8 mouse cellular contexts compared by ENCODE assay signal in genomic region chr15:81925760-81926445, GRCm38 (mm10). TPM values are rescaled to one million over a fixed set of nuclear protein-coding genes. Genes with fewer than 3 reads are reported as not detected.
A peak's percentile ranks its signal among the peaks of the same experiment; 100 is the strongest.
DNase-seq lines count a peak whose midpoint lies in the region; ATAC-seq and TF ChIP-seq lines count a peak whose summit lies in the region.

Gene Polr3h, minus strand, starts transcription at chr15:81926240.

- H3K4me2 ChIP-seq in forebrain, embryonic 16.5 days (ENCODE audit: low read length), result peak within 1 kb of the TSS; percentile 92
- peak within 1 kb of the TSS; percentile 93 for H3K4me2 ChIP-seq in lung, embryonic 14.5 days

- peaks cover 51% of the 10 kb centered on the region for H3K4me1 ChIP-seq in G1E (ENCODE audit: insufficient read depth, low read depth, low read length)
- peaks cover 38% of the 10 kb centered on the region for H3K4me1 ChIP-seq in forebrain, embryonic 16.5 days (replicated peaks; ENCODE audit: control insufficient read depth, insufficient read depth, low read length)
- H3K4me1 ChIP-seq in lung, embryonic 14.5 days (ENCODE audit: insufficient read depth), result no peaks in the 10 kb centered on the region
- H3K4me1 ChIP-seq in olfactory bulb, adult 2 months (ENCODE audit: control insufficient read depth, insufficient read depth, low read length), result peaks cover 50% of the 10 kb centered on the region
- H3K4me1 ChIP-seq in thymus, adult 2 months (replicated peaks; ENCODE audit: control insufficient read depth, insufficient read depth, low read length), result peaks cover 16% of the 10 kb centered on the region

- TF ChIP-seq POLR2A in olfactory bulb, adult 2 months (IDR thresholded peaks at IDR 0.05; ENCODE audit: insufficient read depth, low read depth, low read length), result peak; percentile 44; the same call in 1 of the 2 replicates
- TF ChIP-seq POLR2A in thymus, adult 2 months (IDR thresholded peaks at IDR 0.05; ENCODE audit: control insufficient read depth, extremely low read depth, insufficient read depth, low read length, poor library complexity), result peak; percentile 51; the same call in 1 of the 2 replicates

- H3K27ac ChIP-seq in forebrain, embryonic 16.5 days (ENCODE audit: low read length), result peak within 1 kb of the TSS; percentile 88
- H3K27ac ChIP-seq in layer of hippocampus, adult 2 months, result peak within 1 kb of the TSS; percentile 86
- peak within 1 kb of the TSS; percentile 69 for H3K27ac ChIP-seq in lung, embryonic 14.5 days (ENCODE audit: low read depth)
- peak within 1 kb of the TSS; percentile 33 for H3K27ac ChIP-seq in olfactory bulb, adult 2 months (ENCODE audit: insufficient read depth, low read depth, low read length)
- no peak within 1 kb of the TSS for H3K27ac ChIP-seq in thymus, adult 2 months (ENCODE audit: control insufficient read depth, insufficient read depth, low read length)

- TF ChIP-seq CTCF in G1E (IDR thresholded peaks at IDR 0.05; ENCODE audit: low read depth, low read length), result no peak
- no peak for TF ChIP-seq CTCF in layer of hippocampus, adult 2 months (conservative IDR thresholded peaks at IDR 0.05)
- no peak for TF ChIP-seq CTCF in lung, embryonic 14.5 days (IDR thresholded peaks at IDR 0.05; ENCODE audit: low read depth)
- no peak for TF ChIP-seq CTCF in olfactory bulb, adult 2 months (IDR thresholded peaks at IDR 0.05; ENCODE audit: insufficient read depth, low read depth, low read length)
- TF ChIP-seq CTCF in thymus, adult 2 months (IDR thresholded peaks at IDR 0.05; ENCODE audit: borderline replicate concordance, control insufficient read depth, extremely low read depth, insufficient read depth, low read length, poor library complexity), result 0 out of 2 replicates have a peak, but pooled peaks have one; percentile 34

- peak within 1 kb of the TSS; percentile 78 for H3K9ac ChIP-seq in forebrain, embryonic 16.5 days (replicated peaks; ENCODE audit: low read depth, low read length)
- peak within 1 kb of the TSS; percentile 77 for H3K9ac ChIP-seq in lung, embryonic 14.5 days

- H3K36me3 ChIP-seq in G1E (replicated peaks), result peaks cover 38% of the 10 kb centered on the region
- H3K36me3 ChIP-seq in forebrain, embryonic 16.5 days (ENCODE audit: control insufficient read depth, insufficient read depth), result no peaks in the 10 kb centered on the region
- 0 out of 2 replicates have a peak, but pooled peaks cover 7% of the 10 kb centered on the region for H3K36me3 ChIP-seq in lung, embryonic 14.5 days (ENCODE audit: insufficient read depth)
- H3K36me3 ChIP-seq in thymus, adult 2 months (ENCODE audit: control insufficient read depth, insufficient read depth, low read length), result no peaks in the 10 kb centered on the region

- ATAC-seq in G1E (ENCODE audit: extremely low read depth, insufficient number of reproducible peaks, low FRiP score, poor library complexity, severe bottlenecking), result peak; percentile 90
- peak; percentile 95 for ATAC-seq in forebrain, embryonic 16.5 days
- ATAC-seq in lung, embryonic 14.5 days (ENCODE audit: insufficient read depth), result peak; percentile 95

- H3K27me3 ChIP-seq in G1E (ENCODE audit: insufficient read depth, low read length), result peaks cover 26% of the 10 kb centered on the region
- no peaks in the 10 kb centered on the region for H3K27me3 ChIP-seq in forebrain, embryonic 16.5 days (replicated peaks; ENCODE audit: control insufficient read depth, insufficient read depth, low read length)
- H3K27me3 ChIP-seq in lung, embryonic 14.5 days (ENCODE audit: insufficient read depth, low read length), result no peaks in the 10 kb centered on the region
- no peaks in the 10 kb centered on the region for H3K27me3 ChIP-seq in thymus, adult 2 months (ENCODE audit: control insufficient read depth, insufficient read depth, low read length)

- H3K9me3 ChIP-seq in G1E (replicated peaks), result no peaks in the 10 kb centered on the region
- no peaks in the 10 kb centered on the region for H3K9me3 ChIP-seq in forebrain, embryonic 16.5 days (ENCODE audit: control insufficient read depth, low read length)
- no peaks in the 10 kb centered on the region for H3K9me3 ChIP-seq in lung, embryonic 14.5 days (ENCODE audit: low read depth, low read length)

- intact Hi-C loops in heart, postnatal 36 days (cut with DNase I), result loop anchor here (2.0 kb wide), 1 partner anchor 35 kb away; the partner anchor contains the start of gene Pmm1

- under 1% methylated on average over 54 of the region's 54 CpGs for WGBS in forebrain, embryonic 16.5 days
- 0% methylated on average over 54 of the region's 54 CpGs for WGBS in lung, embryonic 14.5 days
- under 1% methylated on average over 54 of the region's 54 CpGs for WGBS in olfactory bulb, adult 2 months
- under 1% methylated on average over 54 of the region's 54 CpGs for WGBS in thymus, adult 2 months

- DNase-seq in G1E (ENCODE audit: low spot score), result peak; percentile 97
- peak; percentile 92 to 97 for DNase-seq in cerebellum, adult 18-20 months
- DNase-seq in heart, postnatal 36 days, result peak; percentile 88 to 92
- DNase-seq in layer of hippocampus, adult 2 months (ENCODE audit: low spot score in 2 of 2), result peak; percentile 94 to 96
- DNase-seq in lung, embryonic 14.5 days, result peak; percentile 99
- DNase-seq in thymus, adult 2 months, result peak; percentile 97

- H3K4me3 ChIP-seq in G1E (ENCODE audit: low read depth, low read length), result peak within 1 kb of the TSS; percentile 81
- peak within 1 kb of the TSS; percentile 91 for H3K4me3 ChIP-seq in forebrain, embryonic 16.5 days (replicated peaks; ENCODE audit: low read length)
- H3K4me3 ChIP-seq in layer of hippocampus, adult 2 months, result peak within 1 kb of the TSS; percentile 84
- peak within 1 kb of the TSS; percentile 74 for H3K4me3 ChIP-seq in lung, embryonic 14.5 days (ENCODE audit: low read depth, low read length)
- peak within 1 kb of the TSS; percentile 64 for H3K4me3 ChIP-seq in olfactory bulb, adult 2 months (ENCODE audit: insufficient read depth, low read depth, low read length)
- peak within 1 kb of the TSS; percentile 65 for H3K4me3 ChIP-seq in thymus, adult 2 months (ENCODE audit: control insufficient read depth, insufficient read depth, low read length)

RNA-seq across cellular contexts. Expression of gene Polr3h, which starts in this region (rescaled TPM):
- total RNA-seq in G1E (2014; fragmentation: Nextera tagmentation) (6.8 and 8.4 TPM in 2 replicates), G1E (2017) (25.0 and 26.7 TPM in 2 replicates)
- polyA plus RNA-seq in G1E (2012), result 36.8 and 62.8 TPM in 2 replicates
- polyA plus RNA-seq in forebrain, embryonic 16.5 days (2015; fragmentation: Nextera tagmentation; extraction: Ambion mirVana), result 93.8 and 103 TPM in 2 replicates
- 10 to 100 TPM in 1 of 2 experiments, 1 to 10 TPM in 1; 9.0 to 10.6 TPM for total RNA-seq in heart, postnatal 36 days (2021)
- 10 to 100 TPM; 44.8 to 51.4 TPM for total RNA-seq in layer of hippocampus, adult 2 months (2021)
- 74.4 and 89.5 TPM in 2 replicates for polyA plus RNA-seq in lung, embryonic 14.5 days (2014; fragmentation: Nextera tagmentation; extraction: Ambion mirVana)
- not detected in 2 replicates for polyA plus RNA-seq in olfactory bulb, adult 2 months (2012; ENCODE audit: insufficient read depth, insufficient read length, low replicate concordance, missing spikeins)
- polyA plus RNA-seq in thymus, adult 2 months (2012; rRNA removed), result 16.7 and 17.5 TPM in 2 replicates

Comparison
In these comparisons a context has a peak if more than half of its experiments do, and no peak if none do; other contexts are left out.
1. RNA of gene Polr3h (polyA plus RNA-seq): 93.8 to 103 TPM in forebrain, embryonic 16.5 days, 74.4 to 89.5 TPM in lung, embryonic 14.5 days, 36.8 to 62.8 TPM in G1E and 16.7 to 17.5 TPM in thymus, adult 2 months; not detected in olfactory bulb, adult 2 months; every median in the first group is over 10 times any median in the second.
2. Peak in every context shown above with its lines, with median percentiles within 50 percentile points of each other: ATAC-seq, DNase-seq and H3K4me3 ChIP-seq.